Mouse (Mus musculus) central nervous system, embryonic 14 days (tissue): ENCODE measurements around the gene Snrpd3. TPM values are rescaled to one million over a fixed set of nuclear protein-coding genes. Genes with fewer than 3 reads are reported as not detected.

Experiments used
- polyA plus RNA-seq: library from polyadenylated mRNA; depleted of rRNA; stranded (reverse); fragments of >200 nt; gene quantifications from 2 replicates; pipeline ENCODE4 v1.2.3, GENCODE M21; 2012; rRNA removed

Gene Snrpd3
- 126 and 148 TPM in 2 replicates for polyA plus RNA-seq

DNA sequence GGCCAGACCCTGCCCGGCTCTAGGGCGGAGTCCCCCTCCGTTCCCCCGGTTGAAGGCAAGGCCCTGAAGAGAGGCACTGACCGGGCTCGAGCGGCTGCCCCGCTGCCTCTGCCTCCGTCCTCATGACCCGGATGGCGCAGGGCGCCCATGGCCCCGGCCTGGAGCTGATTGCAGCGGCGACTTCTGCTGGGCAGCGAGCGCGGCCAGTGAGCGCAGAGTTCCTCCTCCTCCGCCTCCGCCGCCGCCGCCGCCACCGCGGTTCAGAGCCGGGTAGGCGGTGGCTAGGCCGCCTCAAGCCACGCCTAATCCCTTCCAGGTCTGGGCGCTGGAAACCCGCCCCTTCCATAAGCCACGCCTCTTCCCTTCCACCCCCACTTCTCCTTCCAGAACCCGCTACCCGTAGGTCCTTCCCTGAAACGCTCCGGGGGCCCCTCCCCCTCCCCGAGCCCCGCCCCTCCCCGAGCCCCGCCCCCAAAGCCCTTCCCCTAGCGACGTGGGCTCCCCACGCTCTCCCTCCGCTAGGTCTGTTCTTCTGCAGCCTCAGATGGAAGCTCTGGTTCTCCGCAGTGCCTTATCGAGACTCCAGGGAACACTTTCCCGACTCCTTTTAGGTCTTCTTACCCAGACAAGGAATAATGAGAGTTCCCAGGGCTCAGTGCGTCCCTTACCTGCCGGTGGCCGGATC, at the start of gene Snrpd3:
Snrpd3 (plus strand) TSS at position 479 of the 685 bp plus-strand sequence.

DNA sequence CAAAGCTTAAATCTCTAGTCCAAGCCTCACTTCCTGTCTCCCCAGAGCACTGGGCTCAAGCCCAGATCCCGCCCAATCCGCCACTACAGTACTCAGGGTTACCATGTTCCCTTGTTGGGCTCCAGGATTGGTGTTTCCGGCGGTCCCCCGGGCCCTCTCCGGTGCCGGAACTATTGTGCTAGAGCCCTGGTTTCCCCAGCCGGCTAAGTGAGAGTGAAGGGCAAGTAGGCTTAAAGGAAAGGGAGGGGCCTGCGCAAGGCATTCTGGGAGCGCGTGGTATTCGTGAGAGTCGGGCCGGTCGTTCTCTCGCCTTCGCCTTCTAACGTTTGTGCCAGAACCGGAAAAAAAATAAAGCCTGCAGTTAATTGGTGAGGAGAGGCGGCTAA, 400 bp downstream of the Snrpd3 start, which contains the start of gene Gucd1:
Gucd1 (minus strand) TSS at position 215 of the 386 bp plus-strand sequence.

DNA sequence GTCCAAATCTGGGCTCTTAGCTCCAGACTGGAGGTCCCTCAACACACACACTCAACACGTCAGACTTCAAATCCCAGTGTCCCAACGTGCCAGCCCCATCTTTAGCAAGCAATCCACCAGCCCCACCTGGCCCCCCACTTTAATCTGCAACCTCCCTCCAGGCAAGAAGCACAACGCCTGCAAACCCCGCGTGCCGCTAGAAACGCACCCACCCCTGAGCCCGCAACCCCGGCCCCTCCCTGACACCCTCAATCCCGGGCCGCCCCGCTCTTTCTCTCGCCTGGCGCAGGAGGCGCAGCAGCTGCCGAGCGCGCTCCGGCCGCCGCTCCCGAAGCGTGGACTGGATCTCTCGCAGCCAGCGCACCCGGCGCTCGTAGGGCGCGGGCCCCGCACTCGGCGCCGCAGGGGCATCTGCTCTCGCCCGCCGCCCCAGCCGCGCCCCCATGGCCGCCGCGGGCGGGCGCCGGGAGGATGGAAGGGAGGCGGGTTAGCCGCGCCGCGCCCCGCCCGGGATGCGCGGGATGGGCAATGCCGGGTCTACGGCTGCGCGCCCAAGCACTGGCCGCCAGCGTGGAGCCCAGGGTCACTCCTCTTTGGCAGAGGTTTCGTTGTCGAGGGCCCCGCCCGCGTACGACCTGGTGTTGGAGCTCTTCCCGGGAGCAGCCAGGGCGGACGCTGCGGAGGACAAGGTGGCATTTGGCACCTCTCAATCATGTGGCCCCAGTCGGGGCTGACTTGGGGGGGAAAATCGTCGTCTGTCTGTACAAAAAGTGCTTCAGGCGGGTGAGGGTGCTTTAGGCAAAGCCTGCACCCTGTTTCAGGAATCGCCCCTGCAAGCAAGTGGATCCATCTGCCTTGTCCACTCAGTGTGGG, 42.6 kb downstream of the Snrpd3 start, which contains the start of gene Lrrc75b:
Lrrc75b (minus strand) TSS at position 655 of the 873 bp plus-strand sequence.

DNA sequence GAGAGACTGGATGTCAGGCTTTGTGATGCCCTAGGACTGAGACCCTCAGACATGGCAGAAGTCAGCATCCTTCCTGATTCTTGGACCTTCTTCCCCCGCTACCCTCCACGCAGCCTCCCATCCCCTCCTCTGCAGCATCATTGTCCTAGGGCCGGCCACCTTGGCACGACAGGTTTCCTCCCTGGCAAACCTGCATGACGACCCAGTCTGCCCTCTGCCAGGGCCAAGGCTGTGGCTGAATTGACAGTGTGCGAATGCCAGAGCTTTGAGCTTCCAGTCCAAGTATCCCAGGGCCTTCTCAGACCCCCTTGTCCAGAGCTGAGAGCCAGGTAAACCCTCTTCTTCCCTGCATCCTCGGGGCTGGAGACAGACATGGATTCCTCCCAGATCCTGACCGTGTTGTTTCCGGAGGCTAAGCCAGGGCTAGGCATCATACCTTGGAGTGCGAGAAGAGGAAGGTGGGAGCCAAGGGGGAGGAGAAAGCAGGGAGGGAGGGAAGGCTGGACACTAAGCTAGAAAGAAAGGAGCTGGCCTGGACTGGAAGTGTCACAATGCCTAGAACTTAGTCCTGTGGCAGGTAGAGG, 43.8 kb downstream of the Snrpd3 start, which contains the start of gene Ggt1:
Ggt1 (plus strand) TSS at position 534 of the 584 bp plus-strand sequence.

Other genes starting within 250 kb of the Snrpd3 start
- 5.8 and 7.4 TPM in 2 replicates for gene Adora2a, start 200.7 kb upstream of the Snrpd3 start, polyA plus RNA-seq
- gene Upb1, start 116.4 kb upstream of the Snrpd3 start, polyA plus RNA-seq = 0.04 and 0.10 TPM in 2 replicates
- 31.5 and 31.6 TPM in 2 replicates for gene Gucd1, start 421 bp downstream of the Snrpd3 start, polyA plus RNA-seq
- 21.7 and 24.2 TPM in 2 replicates for gene Lrrc75b, start 42.8 kb downstream of the Snrpd3 start, polyA plus RNA-seq
- gene Ggt1, start 44.1 kb downstream of the Snrpd3 start, polyA plus RNA-seq = 1.9 and 2.6 TPM in 2 replicates
- gene Ggt5, start 71.8 kb downstream of the Snrpd3 start, polyA plus RNA-seq = 5.9 and 8.0 TPM in 2 replicates
- 3.7 and 5.1 TPM in 2 replicates for gene Susd2, start 126.5 kb downstream of the Snrpd3 start, polyA plus RNA-seq
- gene Cabin1, start 246.8 kb downstream of the Snrpd3 start, polyA plus RNA-seq = 43.6 and 46.2 TPM in 2 replicates